Mouse (Mus musculus) forebrain, embryonic 14.5 days (tissue): ENCODE measurements around the gene Gm6657. TPM values are rescaled to one million over a fixed set of nuclear protein-coding genes. Genes with fewer than 3 reads are reported as not detected.

Source experiments
- ATAC-seq: fragments of 200-750 bp; cut with Nextera tagmentation; 2 replicates; pipeline ENCODE4 v1.8.0; 2017; ENCODE audit warnings: mild to moderate bottlenecking, moderate library complexity
- DNase-seq: peaks from one replicate; pipeline ENCODE4 v3.0.0-alpha.2; 2015; ENCODE audit warnings: low spot score
- H3K27ac ChIP-seq: fragments of 300-500 bp; sonication (generic); 2 replicates; pipeline ENCODE4 v1.5.1; 2014; ENCODE audit warnings: low read depth, mild to moderate bottlenecking, control low read depth, low read length, moderate library complexity
- H3K27me3 ChIP-seq: fragments of 300-500 bp; sonication (generic); replicated peaks from 2 replicates; pipeline ENCODE4 v1.6.1; 2014; ENCODE audit warnings: low read length, control low read depth, mixed read lengths; ENCODE audit not compliant: control insufficient read depth, insufficient read depth
- H3K36me3 ChIP-seq: fragments of 300-500 bp; sonication (generic); 2 replicates; pipeline ENCODE4 v1.6.1; 2014; ENCODE audit warnings: low read length, control low read depth; ENCODE audit not compliant: control insufficient read depth, insufficient read depth
- H3K4me1 ChIP-seq: fragments of 300-500 bp; sonication (generic); 2 replicates; pipeline ENCODE4 v1.6.1; 2014; ENCODE audit warnings: antibody characterized with exemption, low read length, control low read depth; ENCODE audit not compliant: control insufficient read depth, insufficient read depth
- H3K4me2 ChIP-seq: fragments of 300-500 bp; sonication (generic); 2 replicates; pipeline ENCODE4 v1.6.1; 2014; ENCODE audit warnings: mild to moderate bottlenecking, control low read depth, low read length
- H3K4me3 ChIP-seq: fragments of 300-500 bp; sonication (generic); 2 replicates; pipeline ENCODE4 v1.5.1; 2014; ENCODE audit warnings: low read depth, low read length, control low read depth
- H3K9ac ChIP-seq: fragments of 300-500 bp; sonication (generic); 2 replicates; pipeline ENCODE4 v1.6.1; 2014; ENCODE audit warnings: mild to moderate bottlenecking, low read length, control low read depth, moderate library complexity
- H3K9me3 ChIP-seq: fragments of 300-500 bp; sonication (generic); replicated peaks from 2 replicates; pipeline ENCODE4 v1.6.1; 2016; ENCODE audit warnings: low read length, control low read depth, mixed read lengths; ENCODE audit not compliant: control insufficient read depth
- WGBS: fragments of 180-500 bp; shearing (Covaris S2); extraction: QIAGEN DNeasy Blood & Tissue Kit; methylation state at CpG from one replicate; pipeline ENCODE4 v1.1.7; 2014; 5-methylcytosine and 5-hydroxymethylcytosine counted together
- polyA plus RNA-seq: library from polyadenylated mRNA; unstranded; fragments of >200 nt; fragmentation: Nextera tagmentation; extraction: Ambion mirVana; gene quantifications from 2 replicates; pipeline ENCODE4 v1.2.1, GENCODE M21; 2014

Gm6657 gene
- polyA plus RNA-seq: not detected in 2 replicates

- Histone ChIP-seq H3K27ac (no peak within 1 kb of the TSS), H3K9ac (no peak within 1 kb of the TSS), H3K27me3 (no peaks in the 10 kb centered on the region), H3K9me3 (no peaks in the 10 kb centered on the region), H3K4me2 (no peak within 1 kb of the TSS), H3K4me3 (no peak within 1 kb of the TSS), H3K36me3 (no peaks in the 10 kb centered on the region), H3K4me1 (no peaks in the 10 kb centered on the region)
- DNase-seq (no peak), ATAC-seq (no peak)
Observed at GRCm38 (mm10) chr12:78193942-78194341, at the start of gene Gm6657. Gm6657 (plus strand) TSS chr12:78194242.

GRCm38 (mm10) chr12:78153308-78154002 is 40.6 kb upstream of the Gm6657 start:
- no peaks in the 10 kb centered on the region for H3K4me1 ChIP-seq
- DNase-seq (peak; percentile 80), ATAC-seq (peak; percentile 95)
- no peak overlapping the region for H3K9ac ChIP-seq
- 25% methylated on average over 7 of the region's 7 CpGs for WGBS
- H3K27ac ChIP-seq: no peak overlapping the region
- no peaks in the 10 kb centered on the region for H3K9me3 ChIP-seq
- no peaks in the 10 kb centered on the region for H3K36me3 ChIP-seq
- H3K4me3 ChIP-seq: no peak overlapping the region
- H3K27me3 ChIP-seq: no peaks in the 10 kb centered on the region
- H3K4me2 ChIP-seq: no peak overlapping the region

- H3K4me3 ChIP-seq: no peak overlapping the region
- no peaks in the 10 kb centered on the region for H3K36me3 ChIP-seq
- H3K9me3 ChIP-seq: no peaks in the 10 kb centered on the region
- no peak for ATAC-seq
- no peak for DNase-seq
- H3K9ac ChIP-seq: no peak overlapping the region
- no peak overlapping the region for H3K4me2 ChIP-seq
- H3K4me1 ChIP-seq: no peaks in the 10 kb centered on the region
- H3K27ac ChIP-seq: no peak overlapping the region
- H3K27me3 ChIP-seq: no peaks in the 10 kb centered on the region
Observed at GRCm38 (mm10) chr12:78170178-78170577, 23.9 kb upstream of the Gm6657 start.

- Histone ChIP-seq H3K36me3 (no peaks in the 10 kb centered on the region), H3K4me3 (no peak overlapping the region), H3K4me2 (no peak overlapping the region), H3K9me3 (no peaks in the 10 kb centered on the region), H3K27ac (no peak overlapping the region), H3K27me3 (no peaks in the 10 kb centered on the region), H3K9ac (no peak overlapping the region), H3K4me1 (no peaks in the 10 kb centered on the region)
- ATAC-seq (no peak), DNase-seq (no peak)
- 83% methylated on average over 3 of the region's 3 CpGs for WGBS
Observed at GRCm38 (mm10) chr12:78173945-78174344, 20.1 kb upstream of the Gm6657 start.

GRCm38 (mm10) chr12:78174671-78175070 is 19.4 kb upstream of the Gm6657 start:
- Histone ChIP-seq H3K4me2 (no peak overlapping the region), H3K27me3 (no peaks in the 10 kb centered on the region), H3K4me1 (no peaks in the 10 kb centered on the region), H3K27ac (no peak overlapping the region), H3K9ac (no peak overlapping the region), H3K4me3 (no peak overlapping the region), H3K36me3 (no peaks in the 10 kb centered on the region), H3K9me3 (no peaks in the 10 kb centered on the region)
- DNase-seq (no peak), ATAC-seq (no peak)
- WGBS: 91% methylated on average over 4 of the region's 4 CpGs

- Histone ChIP-seq H3K4me3 (no peak overlapping the region), H3K9me3 (no peaks in the 10 kb centered on the region), H3K27ac (no peak overlapping the region), H3K27me3 (no peaks in the 10 kb centered on the region), H3K4me2 (no peak overlapping the region), H3K4me1 (no peaks in the 10 kb centered on the region), H3K9ac (no peak overlapping the region), H3K36me3 (no peaks in the 10 kb centered on the region)
- DNase-seq (no peak), ATAC-seq (no peak)
- WGBS: 64% methylated on average over 2 of the region's 2 CpGs
Observed at GRCm38 (mm10) chr12:78181452-78181851, 12.6 kb upstream of the Gm6657 start.

- Histone ChIP-seq H3K9me3 (no peaks in the 10 kb centered on the region), H3K4me1 (no peaks in the 10 kb centered on the region), H3K27ac (no peak overlapping the region), H3K27me3 (no peaks in the 10 kb centered on the region), H3K4me2 (no peak overlapping the region), H3K36me3 (no peaks in the 10 kb centered on the region), H3K9ac (no peak overlapping the region), H3K4me3 (no peak overlapping the region)
- DNase-seq (no peak), ATAC-seq (no peak)
- WGBS: 74% methylated on average over 2 of the region's 2 CpGs
Observed at GRCm38 (mm10) chr12:78195368-78195767, 1.3 kb downstream of the Gm6657 start.

GRCm38 (mm10) chr12:78203646-78204045 is 9.6 kb downstream of the Gm6657 start:
- peak; percentile 6 for DNase-seq
- H3K4me3 ChIP-seq: no peak overlapping the region
- H3K9me3 ChIP-seq: no peaks in the 10 kb centered on the region
- H3K36me3 ChIP-seq: no peaks in the 10 kb centered on the region
- H3K4me1 ChIP-seq: no peaks in the 10 kb centered on the region
- 22% methylated on average over 5 of the region's 5 CpGs for WGBS
- H3K27me3 ChIP-seq: no peaks in the 10 kb centered on the region
- 0 out of 2 replicates have a peak, but pooled peaks have one; percentile 18 for ATAC-seq
- H3K27ac ChIP-seq: no peak overlapping the region
- H3K9ac ChIP-seq: no peak overlapping the region
- H3K4me2 ChIP-seq: no peak overlapping the region

GRCm38 (mm10) chr12:78205915-78206570 is 12.0 kb downstream of the Gm6657 start:
- no peaks in the 10 kb centered on the region for H3K27me3 ChIP-seq
- no peak overlapping the region for H3K4me2 ChIP-seq
- H3K9ac ChIP-seq: no peak overlapping the region
- no peaks in the 10 kb centered on the region for H3K9me3 ChIP-seq
- no peaks in the 10 kb centered on the region for H3K36me3 ChIP-seq
- ATAC-seq (peak; percentile 67; the same call in 1 of the 2 replicates), DNase-seq (peak; percentile 88)
- H3K27ac ChIP-seq: no peak overlapping the region
- 4% methylated on average over 5 of the region's 5 CpGs for WGBS
- H3K4me3 ChIP-seq: no peak overlapping the region
- no peaks in the 10 kb centered on the region for H3K4me1 ChIP-seq
